Mouse (Mus musculus) erythroblast, embryonic 14.5 days (primary cell): Measurements from ENCODE around the gene 4931409K22Rik.

ENCODE experiments used
- GATA1 ChIP-seq: IDR thresholded peaks from 2 replicates; pipeline ENCODE4 v1.6.1; 2012; ENCODE audit warnings: low read length, inconsistent platforms, mixed read lengths
- TAL1 ChIP-seq: IDR thresholded peaks from 3 replicates; pipeline ENCODE4 v1.6.1; 2012; ENCODE audit warnings: low read length, inconsistent platforms, mixed read lengths

GRCm38 (mm10) chr5:24603431-24604010 lies 46.9 kb upstream of the 4931409K22Rik start:
- TF ChIP-seq GATA1 (no peak), TAL1 (no peak)
